Mouse (Mus musculus) bone marrow, adult 2 months (tissue): ENCODE data around the gene Slc26a10. TPM values are rescaled to one million over a fixed set of nuclear protein-coding genes. Genes with fewer than 3 reads are reported as not detected.
"Not testable (repeated sequence)": the region's sequence is repeated elsewhere in the genome, so short reads cannot be mapped to it uniquely, and the experiment has no call there.

ENCODE experiments used
- H3K27ac ChIP-seq: fragments of 200-500 bp; 2 replicates; pipeline ENCODE4 v1.5.1; 2012; ENCODE audit warnings: low read depth, mild to moderate bottlenecking, control low read depth, inconsistent platforms, low read length; ENCODE audit not compliant: control insufficient read depth, poor library complexity, insufficient read depth
- H3K4me1 ChIP-seq: fragments of 200-500 bp; 2 replicates; pipeline ENCODE4 v1.6.1; 2011; ENCODE audit warnings: low read length; ENCODE audit not compliant: control insufficient read depth, insufficient read depth
- H3K4me3 ChIP-seq: fragments of 200-500 bp; replicated peaks from 2 replicates; pipeline ENCODE3; 2011; ENCODE audit warnings: mild to moderate bottlenecking, low read depth, low read length, control low read depth; ENCODE audit not compliant: control insufficient read depth
- CTCF ChIP-seq: fragments of 200-500 bp; IDR thresholded peaks from 2 replicates; pipeline ENCODE4 v1.5.1; 2011; ENCODE audit warnings: low read length, control low read depth; ENCODE audit not compliant: control insufficient read depth, insufficient read depth
- POLR2A ChIP-seq: fragments of 200-500 bp; IDR thresholded peaks from 2 replicates; pipeline ENCODE4 v1.6.1; 2011; ENCODE audit warnings: low read depth, mild to moderate bottlenecking, control low read depth, low read length, borderline replicate concordance; ENCODE audit not compliant: control insufficient read depth
- WGBS: fragments of 180-500 bp; shearing (Covaris S2); methylation state at CpG from one replicate; pipeline ENCODE4 v1.1.7; 2018; 5-methylcytosine and 5-hydroxymethylcytosine counted together
- polyA plus RNA-seq: library from polyadenylated mRNA; stranded (reverse); fragments of >200 nt; gene quantifications from 2 replicates; pipeline ENCODE4 v1.2.4, GENCODE M21; 2011; ENCODE audit warnings: low replicate concordance; ENCODE audit not compliant: missing spikeins, insufficient read depth, insufficient read length

Slc26a10 gene
- polyA plus RNA-seq, 1 experiment = not detected

DNA sequence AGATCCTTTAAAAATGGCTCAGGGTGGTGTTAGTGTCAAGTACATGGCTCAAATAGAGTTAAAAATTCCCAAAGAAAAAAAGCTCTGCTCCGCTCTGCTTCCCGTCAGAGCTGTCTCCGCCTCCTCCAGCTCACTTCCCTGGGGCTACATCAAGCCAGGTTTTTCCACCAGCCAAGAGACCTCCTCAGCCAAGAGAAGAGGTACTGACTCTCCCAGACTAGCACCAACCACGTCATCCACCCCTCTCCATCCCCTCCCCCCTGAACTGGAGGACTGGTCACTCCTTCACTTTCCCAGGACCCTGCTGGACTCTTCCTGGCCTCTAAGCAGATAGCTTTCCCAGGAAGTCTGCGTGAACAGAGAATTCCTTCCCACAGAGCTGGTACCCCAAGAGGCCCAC is 15.9 kb upstream of the Slc26a10 start:
- H3K27ac ChIP-seq = no peak overlapping the region
- no peak for TF ChIP-seq POLR2A
- WGBS = 86% methylated on average over 5 of the region's 5 CpGs
- no peaks in the 10 kb centered on the region; the same call in 1 of the 2 replicates for H3K4me1 ChIP-seq
- no peak overlapping the region for H3K4me3 ChIP-seq

DNA sequence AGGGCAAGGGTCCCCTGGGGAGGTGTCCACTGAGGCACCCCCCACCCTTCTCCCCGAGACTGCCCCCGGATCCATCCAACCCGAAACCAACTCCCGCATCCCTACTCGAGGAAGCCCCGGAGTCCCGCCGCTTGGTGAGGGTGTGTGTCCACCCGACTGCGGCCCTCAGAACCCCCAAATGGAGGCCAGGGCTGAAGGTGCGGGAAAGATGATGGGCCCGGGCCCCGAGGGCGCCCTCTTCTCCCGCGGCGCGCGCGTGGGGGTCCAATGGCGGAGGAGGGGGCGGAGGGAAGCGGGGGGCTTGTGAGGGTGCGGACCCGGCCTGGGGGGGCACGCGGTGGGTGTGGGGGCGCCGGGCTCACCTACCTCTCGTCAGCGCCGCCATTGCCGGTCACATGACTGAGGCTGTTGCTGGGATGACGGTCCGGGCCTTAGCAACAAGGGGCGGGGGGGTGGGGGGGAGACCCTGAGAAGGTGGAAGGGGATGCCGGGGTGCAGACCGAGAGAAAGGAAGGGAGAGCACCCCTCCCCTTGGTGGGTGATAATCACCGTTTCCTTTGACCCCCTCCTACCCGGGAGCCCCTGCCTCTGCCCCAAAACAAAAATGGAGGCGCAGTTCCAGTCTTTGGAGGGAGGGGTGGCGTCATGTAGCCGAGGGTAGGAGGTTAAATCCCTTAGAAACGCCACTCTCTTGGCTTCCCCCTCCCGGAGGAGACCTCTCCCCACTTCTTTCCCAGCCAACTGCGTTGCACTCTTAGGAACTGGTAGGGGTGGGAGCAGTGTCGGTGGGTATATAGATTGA is 15.1 kb upstream of the Slc26a10 start, which contains the start of gene Dtx3:
Gene Dtx3 (minus strand): TSS at position 401 of the 802 bp plus-strand sequence.
- no peak for TF ChIP-seq CTCF
- TF ChIP-seq POLR2A = no peak
- Histone ChIP-seq H3K4me1 (peaks cover 1% of the 10 kb centered on the region; the same call in 1 of the 2 replicates), H3K4me3 (peak within 1 kb of the TSS; percentile 69), H3K27ac (peak within 1 kb of the TSS; percentile 51)
- WGBS = under 1% methylated on average over 43 of the region's 47 CpGs

DNA sequence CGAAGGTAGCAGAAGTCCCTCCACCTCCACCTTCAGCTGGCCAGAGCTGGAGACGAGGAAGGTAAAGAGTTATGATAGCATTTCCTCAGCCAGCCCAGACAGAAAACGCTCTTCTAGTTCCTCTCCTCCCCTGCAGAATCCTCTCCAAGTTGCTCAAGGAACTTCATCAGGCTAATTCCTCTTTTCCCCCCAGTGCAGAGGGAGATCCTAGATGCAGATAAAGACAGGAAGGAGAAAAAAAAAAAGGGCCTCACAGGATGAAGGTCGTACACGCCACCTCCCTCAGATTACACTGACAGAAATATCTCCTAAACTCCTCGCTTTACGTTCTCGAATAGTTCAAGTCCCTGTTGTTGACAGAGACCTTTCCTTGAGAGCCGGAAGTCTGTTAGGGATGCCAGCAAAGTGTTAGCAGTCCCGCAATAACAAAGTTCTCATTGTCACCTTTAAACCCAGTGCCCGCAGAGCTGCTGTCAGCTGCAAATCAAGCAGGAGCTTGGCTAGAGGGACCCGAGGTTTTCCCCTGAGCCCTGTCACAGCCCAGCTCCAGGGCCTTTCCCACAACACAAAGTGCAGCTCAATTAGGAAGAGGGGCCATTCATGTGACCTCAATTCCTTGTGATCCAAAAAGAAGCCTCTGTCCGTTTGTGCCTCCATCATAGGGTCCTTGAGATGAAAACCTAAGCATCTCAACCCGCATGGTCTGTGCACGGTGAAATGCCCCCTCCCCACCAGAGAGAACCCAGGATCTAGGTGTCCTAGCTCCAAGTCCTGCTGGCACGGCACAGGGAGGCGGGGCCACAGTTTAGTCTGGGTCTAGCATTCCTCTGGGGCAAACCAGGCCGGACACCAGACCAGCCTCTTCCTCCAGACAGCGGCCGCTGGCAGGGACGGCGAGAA is 14.2 kb upstream of the Slc26a10 start:
- 3% methylated on average over 22 of the region's 22 CpGs for WGBS
- H3K27ac ChIP-seq = peak overlapping the region; percentile 40
- H3K4me1 ChIP-seq = peaks cover 1% of the 10 kb centered on the region; the same call in 1 of the 2 replicates
- peak overlapping the region; percentile 69 for H3K4me3 ChIP-seq
- TF ChIP-seq POLR2A (peak; percentile 26; the same call in 1 of the 2 replicates), CTCF (no peak)

DNA sequence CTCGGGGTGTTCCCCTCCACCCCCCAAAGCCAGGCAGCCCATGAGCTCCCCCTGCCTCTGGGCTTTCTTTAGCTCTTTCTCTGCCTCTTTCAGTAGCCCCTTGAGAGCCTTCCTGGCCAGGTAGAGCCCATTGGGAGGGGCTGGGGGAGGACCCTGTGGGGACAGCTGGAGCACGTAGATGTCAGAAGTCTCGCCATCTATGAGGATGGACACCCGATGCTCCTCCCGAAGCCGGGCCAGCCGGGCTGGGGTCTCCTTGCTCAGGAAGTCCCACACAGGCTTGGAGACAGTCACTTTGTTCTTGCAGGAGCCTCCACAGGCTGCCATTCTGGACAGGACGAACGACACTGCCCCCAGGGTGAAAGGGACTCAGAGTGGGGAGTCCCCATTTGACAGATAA is 12.6 kb upstream of the Slc26a10 start:
- peaks cover 1% of the 10 kb centered on the region; the same call in 1 of the 2 replicates for H3K4me1 ChIP-seq
- no peak; the same call in 1 of the 2 replicates for TF ChIP-seq POLR2A
- TF ChIP-seq CTCF = no peak
- H3K4me3 ChIP-seq = no peak overlapping the region
- H3K27ac ChIP-seq = no peak overlapping the region
- WGBS = 79% methylated on average over 9 of the region's 9 CpGs

DNA sequence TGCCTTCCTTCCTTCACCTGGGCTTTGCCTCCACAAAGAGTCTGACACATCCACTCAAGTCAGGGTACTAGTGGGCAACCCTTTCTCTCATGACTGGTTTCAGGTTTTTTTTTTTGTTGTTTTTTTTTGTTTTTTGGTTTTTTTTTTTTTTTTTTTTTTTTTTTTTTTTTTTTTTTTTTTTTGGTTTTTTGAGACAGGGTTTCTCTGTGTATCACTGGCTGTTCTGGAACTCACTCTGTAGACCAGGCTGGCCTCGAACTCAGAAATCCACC is 11.5 kb upstream of the Slc26a10 start:
- H3K4me3 ChIP-seq, H3K27ac ChIP-seq, H3K4me1 ChIP-seq: not testable (repeated sequence)
- 56% methylated on average over 1 of the region's 1 CpGs for WGBS

DNA sequence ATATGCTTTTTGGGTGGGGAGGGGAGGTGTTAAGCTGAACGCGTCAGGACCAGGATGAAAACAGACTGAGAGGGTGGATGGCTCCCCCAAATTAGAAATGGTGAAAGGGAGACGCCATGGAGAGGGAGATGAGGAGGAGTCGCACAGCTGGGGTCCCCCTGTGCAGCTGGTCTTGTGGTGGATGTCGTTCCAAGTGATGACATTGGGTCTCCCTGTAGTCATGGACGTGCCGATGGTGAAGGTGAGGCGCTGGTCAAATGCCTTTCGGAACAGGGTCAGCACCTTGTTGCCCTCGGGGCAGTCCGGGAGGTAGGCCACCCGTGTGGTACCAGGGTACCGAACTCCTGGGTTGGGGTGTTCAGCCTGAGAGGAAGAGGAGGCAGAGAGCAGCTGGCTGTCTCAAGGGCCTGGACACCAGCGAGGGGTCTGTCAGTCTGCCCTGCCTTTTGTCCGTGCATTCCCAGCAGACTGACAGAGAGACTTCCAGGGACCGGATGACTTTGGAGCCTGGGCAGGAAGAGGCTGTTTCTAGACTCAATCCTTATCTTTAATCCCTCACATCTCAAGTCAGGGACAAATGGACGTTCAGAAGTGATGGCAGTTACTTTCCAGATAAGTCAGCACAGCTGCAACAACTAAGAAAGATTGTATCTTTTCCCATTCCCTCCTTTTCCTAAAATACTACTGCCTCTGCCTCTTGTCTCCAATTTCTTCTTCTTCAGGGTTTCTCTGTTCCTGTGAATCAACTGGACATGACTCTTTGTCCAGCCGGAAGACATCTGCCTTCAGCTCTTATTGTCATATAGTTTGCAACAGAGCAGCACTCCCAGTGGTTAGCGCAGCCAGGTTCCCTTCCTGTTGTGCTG is 11.0 kb upstream of the Slc26a10 start:
- TF ChIP-seq POLR2A = no peak
- no peak for TF ChIP-seq CTCF
- H3K4me1 ChIP-seq = peaks cover 1% of the 10 kb centered on the region; the same call in 1 of the 2 replicates
- WGBS = 84% methylated on average over 19 of the region's 19 CpGs
- H3K4me3 ChIP-seq = no peak overlapping the region
- H3K27ac ChIP-seq = peak overlapping the region; percentile 49; the same call in 1 of the 2 replicates

DNA sequence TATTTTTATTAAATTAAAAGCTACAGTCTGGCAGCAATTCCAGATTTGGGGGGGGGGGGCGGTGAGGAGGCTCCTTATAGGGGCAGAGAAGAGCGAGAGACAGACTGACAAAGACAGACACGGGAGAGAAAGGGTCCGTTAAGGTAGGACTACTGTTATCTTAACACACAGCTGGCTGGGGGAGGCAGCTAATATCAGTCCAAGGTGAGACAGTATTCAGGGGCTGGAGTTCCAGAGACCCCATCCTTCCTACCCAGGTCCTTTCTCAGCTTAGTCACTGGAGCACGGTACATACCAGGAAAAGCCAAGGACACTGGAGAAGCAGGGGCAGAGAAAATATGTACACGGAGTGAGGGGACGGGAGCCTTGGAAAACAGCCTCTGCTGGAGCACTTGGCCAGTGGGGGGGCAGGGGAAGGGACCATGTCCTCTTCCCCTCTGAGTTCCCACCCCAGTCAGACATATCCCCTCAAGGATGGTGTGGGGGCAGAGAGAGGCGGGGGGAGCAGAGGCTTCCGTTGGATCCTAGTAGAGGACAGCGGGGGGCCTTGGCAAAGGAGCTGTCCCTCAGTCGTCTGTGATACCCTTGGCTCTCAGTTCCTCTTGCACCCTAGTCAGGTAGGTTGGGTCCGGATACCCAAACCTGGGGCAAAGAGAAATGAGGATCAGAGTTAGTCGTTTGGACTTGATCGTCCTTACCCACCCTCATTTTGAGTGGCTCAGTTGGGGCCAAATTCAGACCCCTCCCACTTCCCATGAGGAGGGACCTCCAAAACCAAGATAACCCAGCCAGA is 10.1 kb upstream of the Slc26a10 start:
- 69% methylated on average over 14 of the region's 14 CpGs for WGBS

More for the DNA sequence above, 10.1 kb upstream of the Slc26a10 start:
- H3K4me1 ChIP-seq = peaks cover 1% of the 10 kb centered on the region; the same call in 1 of the 2 replicates
- no peak for TF ChIP-seq POLR2A
- TF ChIP-seq CTCF = no peak
- H3K4me3 ChIP-seq = no peak overlapping the region
- peak overlapping the region; percentile 49; the same call in 1 of the 2 replicates for H3K27ac ChIP-seq
